Mouse (Mus musculus) bone marrow, adult 2 months (tissue): ENCODE data around the gene Akna.

Experiments
- CTCF ChIP-seq: fragments of 200-500 bp; IDR thresholded peaks from 2 replicates; pipeline ENCODE4 v1.5.1; 2011; ENCODE audit warnings: low read length, control low read depth; ENCODE audit not compliant: control insufficient read depth, insufficient read depth
- POLR2A ChIP-seq: fragments of 200-500 bp; IDR thresholded peaks from 2 replicates; pipeline ENCODE4 v1.6.1; 2011; ENCODE audit warnings: low read depth, mild to moderate bottlenecking, control low read depth, low read length, borderline replicate concordance; ENCODE audit not compliant: control insufficient read depth

- TF ChIP-seq POLR2A (no peak), CTCF (no peak)
Measured at GRCm38 (mm10) chr4:63385253-63385652, 17.9 kb downstream of the Akna start.
